In genomic region chr5:137074191-137074651, GRCm38 (mm10) we compare ENCODE assay signal across 8 mouse cellular contexts. TPM values are rescaled to one million over a fixed set of nuclear protein-coding genes. Genes with fewer than 3 reads are reported as not detected.
DNase-seq lines count a peak whose midpoint lies in the region; TF ChIP-seq lines count a peak whose summit lies in the region.

No protein-coding gene starts in this region.

- TF ChIP-seq CTCF in embryonic fibroblast, embryonic 13.5 days (IDR thresholded peaks at IDR 0.05; ENCODE audit: borderline replicate concordance, insufficient read depth, low read length), result no peak

- TF ChIP-seq POLR2A in embryonic fibroblast, embryonic 13.5 days (IDR thresholded peaks at IDR 0.05; ENCODE audit: low read depth, low read length), result no peak

- no peak overlapping the region for H3K4me3 ChIP-seq in embryonic fibroblast, embryonic 13.5 days (ENCODE audit: insufficient read depth, low read length)

- peak; percentile 9 for DNase-seq in kidney, adult 18-20 months
- no peak for DNase-seq in kidney, adult 8-10 months
- DNase-seq in ES-CJ7 (ENCODE audit: low read depth, low spot score), result peak; percentile 46
- DNase-seq in lung, adult 18-20 months, result peak; percentile 50 to 59
- no peak for DNase-seq in cerebellum, adult 11 months
- no peak for DNase-seq in thymus, adult 18-20 months
- no peak for DNase-seq in spleen, postnatal 4 days (ENCODE audit: low spot score in 2 of 2)

- H3K27ac ChIP-seq in embryonic fibroblast, embryonic 13.5 days (ENCODE audit: insufficient read depth, low read length), result peak overlapping the region; percentile 46; the same call in 1 of the 2 replicates

- H3K4me1 ChIP-seq in embryonic fibroblast, embryonic 13.5 days (ENCODE audit: control insufficient read depth, insufficient read depth, low read length), result peaks cover 22% of the 10 kb centered on the region

RNA-seq across cellular contexts. Expression of gene Serpine1, which starts 2.2 kb away (rescaled TPM):
- 646 and 1,921 TPM in 2 replicates for polyA plus RNA-seq in embryonic fibroblast, embryonic 13.5 days (2011; ENCODE audit: insufficient read length, low read depth, missing spikeins)

RNA-seq across cellular contexts. Expression of gene Ap1s1, which starts 28.3 kb away (rescaled TPM):
- 149 and 166 TPM in 2 replicates for polyA plus RNA-seq in embryonic fibroblast, embryonic 13.5 days (2011; ENCODE audit: insufficient read length, low read depth, missing spikeins)

RNA-seq across cellular contexts. Expression of gene Trim56, which starts 41.8 kb away (rescaled TPM):
- 20.2 and 23.4 TPM in 2 replicates for polyA plus RNA-seq in embryonic fibroblast, embryonic 13.5 days (2011; ENCODE audit: insufficient read length, low read depth, missing spikeins)

RNA-seq across cellular contexts. Expression of gene Vgf, which starts 48.0 kb away (rescaled TPM):
- polyA plus RNA-seq in embryonic fibroblast, embryonic 13.5 days (2011; ENCODE audit: insufficient read length, low read depth, missing spikeins), result 2.1 and 3.8 TPM in 2 replicates

Comparison
In these comparisons a context has a peak if more than half of its experiments do, and no peak if none do; other contexts are left out.
1. DNase-seq: peak in kidney, adult 18-20 months (single experiment), ES-CJ7 (single experiment) and lung, adult 18-20 months (2 of 2); none in kidney, adult 8-10 months (0 of 2), cerebellum, adult 11 months (single experiment), thymus, adult 18-20 months (0 of 2) and spleen, postnatal 4 days (0 of 2).